Mouse (Mus musculus) mouse embryonic stem cell (cell line): Measurements from ENCODE around the gene Veph1.

Experiments
- in situ Hi-C, 2 experiments: fragments of 300-500 bp; cut with MboI; formaldehyde crosslinking; loops; 1 replicate in 1 of 2; 3 replicates in 1 of 2; pipeline ENCODE4 v1.14.3; 2019 to 2020; ENCODE audit warnings: low sequenced_read_pairs in 2 of 2, low pct_unique_long_range_greater_than_20kb in 1 of 2, mixed read lengths in 1 of 2; ENCODE audit not compliant: unreplicated experiment in 1 of 2

Veph1 gene

GRCm38 (mm10) chr3:66137601-66138000, 159.0 kb downstream of the Veph1 start:
- in situ Hi-C loops: no loop called here

DNA sequence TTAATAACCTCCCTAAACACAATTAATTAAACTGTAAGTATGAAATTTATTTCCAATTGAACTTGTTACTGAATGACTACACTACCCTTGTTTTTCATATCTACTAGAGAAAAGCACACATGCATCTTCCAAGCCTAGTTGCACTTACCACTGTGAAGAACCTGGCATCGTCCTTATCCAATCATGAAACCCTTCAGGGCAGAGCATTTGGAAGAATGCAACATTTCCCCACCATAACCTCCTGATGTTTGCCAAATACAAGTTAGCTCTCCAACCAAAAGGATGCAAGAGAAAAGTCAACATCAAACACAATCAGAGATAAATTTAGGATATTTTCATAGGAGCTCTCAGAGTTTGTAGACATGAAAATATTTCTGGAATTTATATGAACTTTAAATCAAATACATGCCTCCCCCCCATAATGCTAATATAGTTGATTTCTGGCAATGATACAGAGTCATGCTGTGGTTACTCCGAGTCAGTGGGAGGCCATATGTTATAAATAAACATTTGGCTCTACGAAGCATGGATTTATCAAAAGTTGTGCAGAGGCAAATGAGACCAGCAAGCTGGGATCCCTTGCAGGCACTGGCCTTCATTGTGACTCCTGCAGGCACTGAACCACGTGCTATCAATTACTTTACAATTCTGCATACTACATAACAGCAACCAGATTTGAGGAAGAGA, 165.2 kb downstream of the Veph1 start:
- in situ Hi-C loops: no loop called here

DNA sequence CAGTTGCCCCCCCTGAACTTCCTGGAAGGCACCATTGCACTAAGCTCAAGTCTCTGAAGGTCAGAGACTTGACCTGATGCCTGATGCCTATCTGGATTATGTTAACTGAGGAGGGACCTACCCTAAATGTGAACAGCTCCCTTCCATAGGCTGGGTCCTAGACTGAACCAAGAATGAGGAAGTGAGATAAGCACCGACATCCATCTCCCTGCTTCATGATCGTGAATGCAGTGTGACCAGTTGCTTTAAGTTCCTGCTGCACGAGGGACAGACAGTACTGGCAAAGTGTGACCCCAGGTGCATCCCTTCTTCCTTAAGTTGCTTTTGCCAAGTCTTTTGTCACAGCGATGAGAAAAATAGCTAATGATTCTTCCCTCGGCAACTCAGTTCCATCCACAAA, 166.9 kb downstream of the Veph1 start:
- in situ Hi-C loops: no loop called here

GRCm38 (mm10) chr3:66105493-66105892, 191.1 kb downstream of the Veph1 start:
- in situ Hi-C loops: no loop called here

- in situ Hi-C loops: no loop called here
Measured at GRCm38 (mm10) chr3:66102599-66102932, 194.1 kb downstream of the Veph1 start.

GRCm38 (mm10) chr3:66101809-66102598, 194.6 kb downstream of the Veph1 start:
- in situ Hi-C loops: no loop called here

DNA sequence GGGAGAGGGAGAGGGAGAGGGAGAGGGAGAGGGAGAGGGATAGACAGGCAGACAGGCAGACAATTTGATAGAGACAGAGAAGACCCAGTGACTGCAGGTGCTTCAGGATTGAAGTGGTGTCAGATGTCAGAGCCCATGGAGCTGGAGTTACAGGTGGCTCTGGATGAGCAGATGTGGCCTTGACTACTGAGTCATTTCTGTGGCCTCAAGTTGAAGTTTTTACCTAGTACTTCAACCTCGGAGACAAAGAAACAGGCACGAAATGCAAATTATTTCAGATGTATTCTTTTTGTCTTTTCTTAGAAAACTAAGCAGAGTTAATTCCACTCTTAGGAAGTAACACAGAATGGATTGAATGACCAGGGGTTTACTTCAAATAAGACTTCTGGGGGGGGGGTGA, 195.6 kb downstream of the Veph1 start:
- in situ Hi-C loops: no loop called here

- in situ Hi-C loops: no loop called here
Measured at GRCm38 (mm10) chr3:66091746-66092145, 204.9 kb downstream of the Veph1 start.

GRCm38 (mm10) chr3:66087608-66088007, 209.0 kb downstream of the Veph1 start:
- in situ Hi-C loops: no loop called here

DNA sequence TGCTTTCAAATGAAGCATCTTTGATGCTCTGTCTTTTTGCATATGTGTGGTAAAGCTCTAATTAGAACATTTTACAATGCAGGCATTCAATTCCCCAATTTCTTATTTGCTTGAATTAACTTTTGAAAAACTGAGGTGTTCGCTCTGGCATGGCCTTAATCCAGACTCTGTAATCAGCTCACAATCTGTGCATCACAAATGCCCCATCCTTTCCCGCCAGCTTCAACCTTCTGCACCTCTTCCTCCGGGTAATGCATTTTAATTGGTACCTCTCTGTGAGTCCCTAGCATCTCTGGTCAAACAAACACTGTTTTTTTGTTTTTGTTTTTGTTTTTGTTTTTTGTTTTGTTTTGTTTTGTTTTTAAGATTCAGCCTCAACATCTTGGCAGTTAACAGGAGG, 212.8 kb downstream of the Veph1 start:
- in situ Hi-C loops: no loop called here

DNA sequence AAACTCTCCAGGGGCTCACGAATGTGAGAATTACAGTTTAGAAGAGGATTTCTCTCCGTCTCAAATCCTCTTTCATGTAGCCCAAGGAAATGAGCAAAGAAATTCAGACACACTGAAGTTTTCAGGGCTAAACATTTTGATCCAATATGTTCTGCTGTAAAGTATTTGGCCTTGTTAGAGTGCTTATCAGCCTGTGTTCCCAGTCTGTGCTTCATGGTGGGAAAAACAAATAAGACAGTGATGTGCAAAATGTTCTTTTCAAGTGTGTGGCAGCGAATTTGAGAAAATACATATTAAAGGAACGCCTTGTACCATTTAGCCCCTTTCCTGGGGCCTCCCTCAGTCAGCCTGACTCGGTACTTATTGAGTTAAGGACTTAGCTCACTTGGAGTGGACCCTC, 213.2 kb downstream of the Veph1 start:
- in situ Hi-C loops: no loop called here

DNA sequence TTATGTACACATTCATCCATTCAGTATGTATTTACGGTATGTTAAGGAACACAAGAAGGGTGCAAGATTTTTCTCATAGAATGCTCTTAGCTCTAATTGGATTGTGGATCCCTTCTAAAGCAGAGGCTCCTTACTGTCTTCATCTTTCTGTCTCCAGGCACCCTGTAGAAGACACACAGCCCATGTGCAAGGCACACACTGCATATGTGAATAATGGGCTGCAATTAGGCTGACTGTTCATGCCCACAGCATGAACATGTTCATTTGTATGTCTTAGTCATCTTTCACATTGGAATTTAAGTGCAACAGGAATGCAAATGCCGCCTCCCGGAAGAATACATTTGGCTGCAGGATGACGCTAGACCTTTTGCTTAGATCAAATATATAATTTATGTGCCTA, 213.7 kb downstream of the Veph1 start:
- in situ Hi-C loops: no loop called here

DNA sequence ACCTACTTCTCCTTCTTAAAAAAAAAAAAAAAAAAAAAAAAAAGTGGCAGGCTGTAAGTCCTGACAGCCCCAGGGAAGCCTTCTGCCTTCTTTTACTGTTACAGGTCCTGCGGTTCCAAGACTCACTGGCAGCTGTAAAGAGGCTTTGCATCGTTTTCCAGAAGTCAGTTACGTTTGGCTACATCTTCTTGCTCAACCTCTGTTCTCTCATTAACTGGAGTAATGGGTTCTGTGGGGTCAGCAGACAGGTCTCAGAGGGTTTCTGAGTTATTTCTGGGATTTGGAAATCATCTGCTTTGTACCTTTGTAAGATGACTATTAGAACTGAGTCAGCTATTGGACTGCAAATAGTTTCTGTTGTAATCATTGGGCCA, 215.3 kb downstream of the Veph1 start:
- in situ Hi-C loops: no loop called here

- in situ Hi-C loops: no loop called here
Measured at GRCm38 (mm10) chr3:66080631-66081362, 215.8 kb downstream of the Veph1 start.

DNA sequence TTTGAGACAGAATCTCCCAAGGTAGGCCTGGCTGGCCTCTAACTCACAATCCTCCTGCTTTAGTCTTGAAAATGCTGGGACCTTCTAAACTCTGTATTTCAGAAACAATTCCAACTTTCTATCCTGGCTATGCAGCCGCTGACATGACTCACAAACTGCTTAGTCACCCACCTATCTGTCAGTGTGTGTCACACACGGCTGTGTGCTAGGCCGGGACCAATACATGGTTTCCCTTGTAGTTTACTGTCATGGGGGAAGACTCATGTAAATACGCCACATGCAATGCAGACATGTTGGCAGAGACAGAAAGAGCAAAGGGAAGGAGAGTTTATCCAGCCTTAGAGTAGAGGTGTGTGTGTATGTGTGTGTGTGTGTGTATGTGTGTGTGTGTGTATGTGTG, 216.8 kb downstream of the Veph1 start:
- in situ Hi-C loops: no loop called here

GRCm38 (mm10) chr3:66078898-66079537, 217.6 kb downstream of the Veph1 start:
- in situ Hi-C loops: no loop called here

GRCm38 (mm10) chr3:66078026-66078721, 218.5 kb downstream of the Veph1 start:
- in situ Hi-C loops: no loop called here

- in situ Hi-C loops: no loop called here
Measured at GRCm38 (mm10) chr3:66070274-66070673, 226.4 kb downstream of the Veph1 start.

- in situ Hi-C loops: no loop called here
Measured at GRCm38 (mm10) chr3:66063881-66064280, 232.8 kb downstream of the Veph1 start.
